Mouse (Mus musculus) kidney, adult 2 months (tissue): ENCODE measurements at regions not wholly inside any gene's neighbourhood (a gene's known extent, or its start where the extent isn't known, plus 50 kb on each side); places are given as distances from the start of the nearest gene placed in this dataset.
A peak's percentile ranks its signal among the peaks of the same experiment; 100 is the strongest.

Experiments used
- DNase-seq: peaks from one replicate; pipeline ENCODE4 v3.0.0; 2021
- H3K27ac ChIP-seq: fragments of 200-500 bp; 2 replicates; pipeline ENCODE4 v1.5.1; 2012; ENCODE audit warnings: low read depth, low read length, control low read depth, inconsistent platforms; ENCODE audit not compliant: insufficient read depth
- H3K27me3 ChIP-seq: fragments of 200-500 bp; replicated peaks from 2 replicates; pipeline ENCODE4 v1.6.1; 2012; ENCODE audit warnings: mild to moderate bottlenecking, moderate library complexity, low read length, inconsistent platforms; ENCODE audit not compliant: control insufficient read depth, insufficient read depth
- H3K36me3 ChIP-seq: fragments of 200-500 bp; 2 replicates; pipeline ENCODE4 v1.6.1; 2012; ENCODE audit warnings: mild to moderate bottlenecking, moderate library complexity, low read length, inconsistent platforms; ENCODE audit not compliant: control insufficient read depth, insufficient read depth
- H3K4me1 ChIP-seq: fragments of 200-500 bp; 2 replicates; pipeline ENCODE4 v1.6.1; 2011; ENCODE audit warnings: low read length; ENCODE audit not compliant: control insufficient read depth, insufficient read depth
- H3K4me3 ChIP-seq: fragments of 200-500 bp; 2 replicates; pipeline ENCODE4 v1.5.1; 2011; ENCODE audit warnings: mild to moderate bottlenecking, low read depth, low read length, control low read depth; ENCODE audit not compliant: insufficient read depth
- CTCF ChIP-seq: fragments of 200-500 bp; conservative IDR thresholded peaks from 2 replicates; pipeline ENCODE4 v1.5.1; 2011; ENCODE audit warnings: low read depth, mild to moderate bottlenecking, control low read depth, low read length, moderate library complexity, mixed read lengths; ENCODE audit not compliant: insufficient read depth, insufficient read length
- POLR2A ChIP-seq: fragments of 200-500 bp; IDR thresholded peaks from one replicate; pipeline ENCODE4 v1.6.1; 2011; ENCODE audit warnings: low read depth, low read length, control low read depth
- WGBS: fragments of 180-500 bp; shearing (Covaris S2); methylation state at CpG from one replicate; pipeline ENCODE4 v1.1.7; 2018; 5-methylcytosine and 5-hydroxymethylcytosine counted together

DNA sequence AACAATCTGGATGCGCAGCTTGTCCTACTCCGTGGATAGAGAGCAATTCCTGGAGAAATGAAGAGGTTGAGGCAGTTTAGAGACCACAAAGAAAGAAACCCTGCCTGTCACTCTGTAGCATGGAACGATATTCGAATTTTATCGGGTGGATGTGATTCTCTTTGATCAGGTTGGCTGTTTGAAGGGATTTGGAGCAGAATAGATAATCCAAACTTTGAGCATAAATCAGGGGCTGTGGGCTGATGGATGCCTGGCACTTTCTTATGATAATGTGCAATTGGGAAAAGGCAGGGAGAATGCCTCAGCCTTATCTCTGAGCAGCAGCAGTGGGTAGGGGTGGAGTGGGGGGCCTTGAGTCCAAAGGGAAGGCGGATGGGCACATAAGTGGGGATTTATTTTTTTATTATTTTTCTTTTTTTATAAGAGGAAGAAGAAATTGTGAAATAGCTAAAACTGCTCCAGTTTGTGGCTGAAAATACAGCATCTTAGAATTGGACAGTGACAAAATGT, 239.0 kb downstream of the Pmp22 start:
- DNase-seq = no peak
- no peaks in the 10 kb centered on the region for H3K4me1 ChIP-seq
- TF ChIP-seq POLR2A (no peak), CTCF (no peak)
- no peak overlapping the region for H3K27ac ChIP-seq
- H3K4me3 ChIP-seq = no peak overlapping the region
- no peaks in the 10 kb centered on the region for H3K27me3 ChIP-seq
- H3K36me3 ChIP-seq = no peaks in the 10 kb centered on the region
- 92% methylated on average over 6 of the region's 6 CpGs for WGBS

- over 99% methylated on average over 2 of the region's 2 CpGs for WGBS
- H3K4me3 ChIP-seq = no peak overlapping the region
- TF ChIP-seq POLR2A (no peak), CTCF (no peak)
- H3K27me3 ChIP-seq = no peaks in the 10 kb centered on the region
- no peak overlapping the region for H3K27ac ChIP-seq
- DNase-seq = no peak
- no peaks in the 10 kb centered on the region for H3K36me3 ChIP-seq
- H3K4me1 ChIP-seq = no peaks in the 10 kb centered on the region
Observed at GRCm38 (mm10) chr11:63369475-63369874, 240.7 kb downstream of the Pmp22 start.

DNA sequence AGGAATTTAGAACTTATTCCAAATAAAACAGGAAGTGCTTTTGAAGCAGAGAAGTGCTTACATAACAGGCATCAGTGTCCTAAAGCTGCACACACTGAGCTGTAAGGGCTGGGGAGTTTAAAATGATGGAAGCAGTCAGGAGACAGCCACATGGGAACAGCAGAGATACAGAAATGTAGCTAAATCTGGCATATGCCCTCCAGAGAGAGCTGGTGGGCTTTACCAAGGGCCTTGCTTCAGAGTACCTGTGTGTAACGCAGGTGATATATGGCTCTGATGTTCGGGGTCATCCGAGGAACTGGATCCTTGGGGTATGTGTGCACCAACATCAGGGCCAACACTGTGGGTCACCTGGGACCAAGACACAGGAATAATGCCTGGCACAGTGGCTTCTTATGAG, 247.5 kb downstream of the Pmp22 start:
- H3K36me3 ChIP-seq = no peaks in the 10 kb centered on the region
- TF ChIP-seq CTCF (no peak), POLR2A (no peak)
- H3K27me3 ChIP-seq = no peaks in the 10 kb centered on the region
- WGBS = 88% methylated on average over 3 of the region's 3 CpGs
- peak overlapping the region; percentile 26; the same call in 1 of the 2 replicates for H3K27ac ChIP-seq
- H3K4me3 ChIP-seq = no peak overlapping the region
- H3K4me1 ChIP-seq = 0 out of 2 replicates have a peak, but pooled peaks cover 3% of the 10 kb centered on the region
- no peak for DNase-seq

GRCm38 (mm10) chr11:63376991-63377390, 248.2 kb downstream of the Pmp22 start:
- Histone ChIP-seq H3K36me3 (no peaks in the 10 kb centered on the region), H3K27me3 (no peaks in the 10 kb centered on the region), H3K4me3 (no peak overlapping the region), H3K4me1 (0 out of 2 replicates have a peak, but pooled peaks cover 3% of the 10 kb centered on the region), H3K27ac (no peak overlapping the region)
- WGBS = 69% methylated on average over 10 of the region's 10 CpGs
- peak; percentile 22 for DNase-seq
- no peak for TF ChIP-seq POLR2A
- no peak for TF ChIP-seq CTCF

DNA sequence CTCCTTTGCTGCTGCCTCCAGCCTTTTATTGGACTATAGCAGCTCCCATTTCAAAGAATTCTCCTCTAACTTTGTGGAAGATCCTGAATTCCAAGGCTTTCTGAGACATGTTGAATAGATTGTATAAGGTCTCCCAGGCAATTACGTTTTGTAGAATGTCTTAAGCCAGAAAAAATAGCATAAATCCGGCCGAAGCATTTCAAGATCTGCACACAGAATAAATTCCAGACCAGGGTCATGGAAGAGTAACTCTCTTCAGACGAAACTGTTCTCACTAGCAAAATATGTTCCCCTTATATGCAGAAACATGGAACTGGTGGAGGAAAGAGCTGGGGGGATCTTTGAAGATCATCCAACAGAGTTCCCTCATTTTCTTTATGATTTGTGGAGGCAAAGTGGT, 259.5 kb downstream of the Pmp22 start:
- Histone ChIP-seq H3K4me1 (no peaks in the 10 kb centered on the region), H3K36me3 (no peaks in the 10 kb centered on the region), H3K27me3 (no peaks in the 10 kb centered on the region), H3K27ac (no peak overlapping the region), H3K4me3 (no peak overlapping the region)
- WGBS = 52% methylated on average over 4 of the region's 4 CpGs
- DNase-seq = no peak
- TF ChIP-seq POLR2A (no peak), CTCF (no peak)

GRCm38 (mm10) chr11:63391478-63391877, 262.7 kb downstream of the Pmp22 start:
- Histone ChIP-seq H3K36me3 (no peaks in the 10 kb centered on the region), H3K4me3 (no peak overlapping the region), H3K4me1 (peaks cover 11% of the 10 kb centered on the region), H3K27me3 (no peaks in the 10 kb centered on the region), H3K27ac (no peak overlapping the region)
- 76% methylated on average over 3 of the region's 3 CpGs for WGBS
- TF ChIP-seq CTCF (peak; percentile 54), POLR2A (no peak)
- no peak for DNase-seq

- peak; percentile 52 for DNase-seq
- 77% methylated on average over 3 of the region's 3 CpGs for WGBS
- TF ChIP-seq CTCF = peak; percentile 56
- TF ChIP-seq POLR2A = no peak
- Histone ChIP-seq H3K4me1 (peaks cover 11% of the 10 kb centered on the region), H3K27me3 (no peaks in the 10 kb centered on the region), H3K27ac (no peak overlapping the region), H3K4me3 (no peak overlapping the region), H3K36me3 (no peaks in the 10 kb centered on the region)
Observed at GRCm38 (mm10) chr11:63392378-63392777, 263.6 kb downstream of the Pmp22 start.
